Comparison of ENCODE assay signal across 9 mouse cellular contexts in genomic region chr14:55029034-55029698, GRCm38 (mm10). TPM values are rescaled to one million over a fixed set of nuclear protein-coding genes. Genes with fewer than 3 reads are reported as not detected.
DNase-seq lines count a peak whose midpoint lies in the region; ATAC-seq lines count a peak whose summit lies in the region.
"Had no signal": no experiment of that assay in that cellular context is flagged by ENCODE, and none has a peak within 500 bp of the region (broad histone marks: within the 10 kb centered on the region; RNA-seq: fewer than 3 reads in every experiment).

No protein-coding gene starts in this region.

- H3K4me1 ChIP-seq in forebrain, embryonic 15.5 days: peaks cover 54% of the 10 kb centered on the region

- ATAC-seq in forebrain, embryonic 15.5 days (replicated peaks): peak; percentile 24; the same call in 1 of the 2 replicates
- ATAC-seq in megakaryocyte, adult 5-6 weeks (ENCODE audit: poor library complexity, severe bottlenecking): 0 out of 2 replicates have a peak, but pooled peaks have one; percentile 30

- H3K27ac ChIP-seq in forebrain, embryonic 15.5 days (replicated peaks): peak overlapping the region; percentile 94

- intact Hi-C loops in left cerebral cortex, postnatal 4 days (cut with DNase I): loop anchor here (5.0 kb wide), 1 partner anchor 48 kb away; no protein-coding TSS in a partner anchor
- intact Hi-C loops in left cerebral cortex, postnatal 14 days (cut with DNase I): loop anchor here (5.0 kb wide), 1 partner anchor 33 kb away; no protein-coding TSS in a partner anchor

- H3K36me3 ChIP-seq in forebrain, embryonic 15.5 days: 0 out of 2 replicates have a peak, but pooled peaks cover 9% of the 10 kb centered on the region

- peak; percentile 70 for DNase-seq in left cerebral cortex, postnatal 4 days
- no peak for DNase-seq in left cerebral cortex, postnatal 14 days (ENCODE audit: low spot score in 2 of 2)
- peak; percentile 54 for DNase-seq in cerebellum, adult 11 months
- peak; percentile 58 for DNase-seq in thymus, postnatal 14 days
- no peak for DNase-seq in ovary, adult 18-20 months (ENCODE audit: low spot score)
- DNase-seq in layer of hippocampus, adult 9-11 months: no peak

- WGBS in forebrain, embryonic 15.5 days: 4% methylated on average over 11 of the region's 11 CpGs

- H3K27me3 ChIP-seq in forebrain, embryonic 15.5 days: no peaks in the 10 kb centered on the region

- H3K9me3 ChIP-seq in forebrain, embryonic 15.5 days: no peaks in the 10 kb centered on the region

- no peak overlapping the region for H3K4me3 ChIP-seq in forebrain, embryonic 15.5 days

- H3K9ac ChIP-seq in forebrain, embryonic 15.5 days (replicated peaks): no peak overlapping the region

- H3K4me2 ChIP-seq in forebrain, embryonic 15.5 days (replicated peaks): peak overlapping the region; percentile 12

RNA-seq across cellular contexts. Expression of gene Ngdn, which starts 13.9 kb away (rescaled TPM):
- total RNA-seq in left cerebral cortex, postnatal 4 days (2021): 10 to 100 TPM; 26.3 to 29.0 TPM
- 10 to 100 TPM; 20.2 to 21.6 TPM for total RNA-seq in left cerebral cortex, postnatal 14 days (2021)
- 67.1 and 70.8 TPM in 2 replicates for polyA plus RNA-seq in forebrain, embryonic 15.5 days (2015; fragmentation: Nextera tagmentation; extraction: Ambion mirVana)
- total RNA-seq in megakaryocyte, adult 5-6 weeks (2015): 56.1 and 56.9 TPM in 2 replicates
- total RNA-seq in megakaryocyte, adult 5-6 weeks (2017): 32.9 and 52.7 TPM in 2 replicates

RNA-seq across cellular contexts. Expression of gene Myh7, which starts 34.7 kb away (rescaled TPM):
- total RNA-seq in left cerebral cortex, postnatal 4 days (2021): 1 to 10 TPM; 3.9 to 5.5 TPM
- 1 to 10 TPM; 5.6 to 7.8 TPM for total RNA-seq in left cerebral cortex, postnatal 14 days (2021)
- polyA plus RNA-seq in forebrain, embryonic 15.5 days (2015; fragmentation: Nextera tagmentation; extraction: Ambion mirVana): 6.5 and 6.7 TPM in 2 replicates
- not detected in 2 replicates for total RNA-seq in megakaryocyte, adult 5-6 weeks (2015)
- not detected in 2 replicates for total RNA-seq in megakaryocyte, adult 5-6 weeks (2017)

RNA-seq across cellular contexts. Expression of gene Gm17428, which starts 52.4 kb away (rescaled TPM):
- not detected for total RNA-seq in left cerebral cortex, postnatal 4 days (2021)
- total RNA-seq in left cerebral cortex, postnatal 14 days (2021): not detected
- not detected in 2 replicates for polyA plus RNA-seq in forebrain, embryonic 15.5 days (2015; fragmentation: Nextera tagmentation; extraction: Ambion mirVana)
- total RNA-seq in megakaryocyte, adult 5-6 weeks (2015): not detected in 2 replicates
- not detected in 2 replicates for total RNA-seq in megakaryocyte, adult 5-6 weeks (2017)
- polyA plus RNA-seq: lung, embryonic 16.5 days had no signal

Comparison
In these comparisons a context has a peak if more than half of its experiments do, and no peak if none do; other contexts are left out.
1. DNase-seq: peak in left cerebral cortex, postnatal 4 days (single experiment), cerebellum, adult 11 months (single experiment) and thymus, postnatal 14 days (single experiment); none in left cerebral cortex, postnatal 14 days (0 of 2), ovary, adult 18-20 months (single experiment) and layer of hippocampus, adult 9-11 months (single experiment).
2. RNA of gene Myh7, which starts 34.7 kb away (total RNA-seq): 5.6 to 7.8 TPM in left cerebral cortex, postnatal 14 days and 3.9 to 5.5 TPM in left cerebral cortex, postnatal 4 days; not detected in megakaryocyte, adult 5-6 weeks; every median in the first group is over 4 times any median in the second.